Mouse (Mus musculus): Measurements from ENCODE around the gene Myl6.

Gene Myl6

DNA sequence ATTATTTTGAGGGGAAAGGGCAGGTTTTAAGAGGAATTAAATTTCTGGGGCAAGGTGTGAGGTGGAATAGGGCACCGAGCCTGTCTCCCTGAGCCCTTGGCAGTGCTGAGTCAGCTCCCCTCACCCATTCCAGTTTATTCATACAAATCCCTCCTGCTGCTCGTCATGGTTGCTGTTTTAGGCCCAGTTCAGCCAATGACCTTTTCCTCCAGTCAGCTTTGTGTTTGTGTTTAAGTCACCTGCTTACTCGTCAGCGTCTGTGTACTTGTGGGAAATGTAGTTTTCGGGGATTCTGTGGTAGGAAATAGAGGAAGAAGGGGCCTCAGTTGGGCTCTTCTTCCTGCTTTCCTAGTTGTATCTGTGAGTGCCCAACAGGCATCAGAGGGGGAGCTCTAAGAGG is 4.6 kb downstream of the Myl6 start:
- peak in 1 of 2 experiments; percentile 15 for DNase-seq

DNA sequence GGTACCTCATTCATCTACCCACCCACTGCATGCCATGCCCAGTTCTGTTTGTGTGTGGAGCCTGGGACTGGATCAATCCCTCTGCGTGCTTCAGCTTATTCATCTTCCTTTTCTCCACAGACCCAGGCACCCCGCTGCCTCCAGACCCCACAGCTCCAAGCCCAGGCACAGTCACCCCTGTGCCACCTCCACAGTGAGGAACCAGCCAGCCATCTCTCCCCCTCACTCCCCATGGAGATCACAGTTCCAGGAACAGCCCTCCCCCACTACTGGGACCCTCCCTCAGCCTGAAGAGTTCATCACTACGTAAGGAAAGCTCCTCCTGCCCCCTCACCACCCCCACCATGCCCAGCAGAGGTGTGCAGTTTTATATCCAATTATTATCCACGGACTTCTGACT is 5.2 kb downstream of the Myl6 start:
- peak; percentile 26 to 32 for DNase-seq

DNA sequence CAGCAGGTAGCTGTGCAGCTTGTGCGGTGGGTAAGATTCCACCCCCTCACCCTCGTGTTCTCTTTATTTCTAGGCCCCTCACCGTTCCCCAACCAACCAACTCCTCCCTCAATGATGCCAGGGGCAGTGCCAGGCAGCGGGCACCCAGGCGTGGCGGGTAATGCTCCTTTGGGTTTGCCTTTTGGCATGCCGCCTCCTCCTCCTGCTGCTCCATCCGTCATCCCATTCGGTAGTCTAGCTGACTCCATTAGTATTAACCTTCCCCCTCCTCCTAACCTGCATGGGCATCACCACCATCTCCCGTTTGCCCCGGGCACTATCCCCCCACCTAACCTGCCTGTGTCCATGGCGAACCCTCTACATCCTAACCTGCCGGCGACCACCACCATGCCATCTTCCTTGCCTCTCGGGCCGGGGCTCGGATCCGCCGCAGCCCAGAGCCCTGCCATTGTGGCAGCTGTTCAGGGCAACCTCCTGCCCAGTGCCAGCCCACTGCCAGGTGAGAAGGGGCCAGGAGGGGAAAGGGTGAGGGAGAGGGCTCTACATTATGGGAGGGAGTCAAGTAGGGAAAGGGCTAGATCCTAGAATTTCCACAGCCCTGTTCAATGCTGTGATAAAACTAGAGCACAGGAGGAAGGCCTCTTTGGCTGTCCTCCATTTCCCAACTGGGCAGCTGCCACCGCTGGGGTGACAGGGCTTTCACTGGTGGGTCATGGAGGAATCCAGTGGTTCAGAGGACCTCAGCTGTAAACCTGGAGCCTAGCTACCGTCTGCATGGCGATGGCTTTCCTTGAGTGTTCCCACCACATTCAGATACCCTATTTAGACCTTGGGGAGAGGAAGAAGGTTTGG is 5.9 kb downstream of the Myl6 start:
- DNase-seq = peak; percentile 78 to 83

DNA sequence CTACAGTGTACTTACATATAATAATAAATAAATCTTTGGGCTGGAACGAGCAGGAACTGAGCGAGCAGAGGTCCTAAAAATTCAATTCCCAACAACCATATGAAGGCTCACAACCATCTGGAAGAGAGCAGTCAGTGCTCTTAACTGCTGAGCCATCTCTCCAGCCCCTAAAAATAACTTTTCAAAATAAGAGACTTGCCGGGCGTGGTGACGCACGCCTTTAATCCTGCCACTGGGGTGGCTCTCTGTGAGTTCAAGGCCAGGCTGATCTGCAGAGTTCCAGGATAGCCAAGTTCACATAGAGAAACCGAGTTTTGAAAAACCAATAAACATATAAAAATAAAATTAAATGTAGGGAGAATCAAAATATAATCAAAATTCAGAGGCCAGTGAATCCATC is 7.6 kb downstream of the Myl6 start:
- DNase-seq = no peak

- no peak for DNase-seq
Measured at GRCm38 (mm10) chr10:128474366-128474765, 19.6 kb downstream of the Myl6 start.

DNA sequence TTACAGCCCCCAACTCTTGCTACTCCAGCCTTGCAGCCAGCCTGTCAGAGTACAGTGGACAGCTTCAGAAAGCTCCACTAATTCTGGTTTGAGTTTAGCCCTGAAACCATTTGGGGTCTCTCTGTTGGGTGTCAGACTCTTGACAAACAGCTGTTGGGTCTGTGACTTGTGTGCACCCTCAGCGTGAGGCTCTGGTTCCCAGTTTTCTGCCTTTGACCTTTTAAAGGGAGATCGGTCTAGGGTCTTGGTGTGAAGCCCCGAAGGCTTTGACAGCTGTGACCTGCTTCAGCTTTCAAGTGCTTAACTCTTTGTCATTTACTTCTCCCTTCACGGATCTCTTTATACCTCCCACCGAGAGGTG is 33.7 kb downstream of the Myl6 start:
- DNase-seq = peak in 1 of 2 experiments; percentile 35

- peak; percentile 65 to 72 for DNase-seq
Measured at GRCm38 (mm10) chr10:128459409-128460269, 34.3 kb downstream of the Myl6 start.

- peak; percentile 92 to 95 for DNase-seq
Measured at GRCm38 (mm10) chr10:128458719-128459408, 35.1 kb downstream of the Myl6 start, which contains the start of gene Smarcc2. Smarcc2 (plus strand) TSS chr10:128459248.

GRCm38 (mm10) chr10:128458348-128458718 is 35.6 kb downstream of the Myl6 start:
- peak; percentile 96 to 97 for DNase-seq

GRCm38 (mm10) chr10:128457676-128458075 is 36.3 kb downstream of the Myl6 start:
- DNase-seq = no peak

DNA sequence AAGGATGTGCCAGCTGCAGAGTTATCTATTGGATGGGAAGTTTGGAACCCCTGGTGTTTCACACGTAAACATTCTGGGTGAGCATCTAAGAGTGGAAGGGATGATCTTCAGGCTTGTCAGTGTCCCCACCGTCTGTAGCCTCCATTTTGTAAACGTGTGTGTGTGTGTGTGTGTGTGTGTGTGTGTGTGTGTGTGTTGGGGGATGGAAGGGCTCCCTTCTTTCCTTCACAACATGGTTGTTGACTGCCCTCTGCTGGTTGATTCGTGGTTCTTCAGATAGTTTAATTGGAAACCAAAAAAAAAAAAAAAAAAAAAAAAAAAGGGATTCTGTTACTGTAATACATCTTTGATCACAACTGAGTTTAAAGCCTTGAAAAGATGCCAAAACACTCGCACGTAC is 38.7 kb downstream of the Myl6 start:
- DNase-seq = peak; percentile 90 to 94

- DNase-seq = no peak
Measured at GRCm38 (mm10) chr10:128454471-128454870, 39.5 kb downstream of the Myl6 start.

DNA sequence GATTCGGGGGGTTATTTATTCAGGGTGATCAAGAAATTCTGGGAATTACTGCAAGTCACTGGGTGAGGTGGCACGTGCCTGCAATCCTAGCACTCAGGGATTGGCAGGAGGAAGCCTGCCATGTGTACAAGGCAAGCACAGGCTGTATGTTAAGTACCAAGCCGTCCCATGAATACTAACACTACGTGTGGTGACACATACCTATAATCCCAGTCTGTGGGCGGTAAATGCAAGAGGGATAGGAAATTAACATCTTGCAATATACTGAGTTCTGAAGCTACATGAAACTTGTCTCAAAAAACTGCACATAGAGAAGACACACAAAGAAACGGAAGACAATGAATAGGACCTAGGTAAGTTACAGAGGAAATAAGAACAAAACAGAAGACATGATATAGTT is 42.9 kb downstream of the Myl6 start:
- no peak for DNase-seq

- no peak for DNase-seq
Measured at GRCm38 (mm10) chr10:128445407-128445806, 48.5 kb downstream of the Myl6 start.

- DNase-seq = no peak
Measured at GRCm38 (mm10) chr10:128444354-128444753, 49.6 kb downstream of the Myl6 start.

DNA sequence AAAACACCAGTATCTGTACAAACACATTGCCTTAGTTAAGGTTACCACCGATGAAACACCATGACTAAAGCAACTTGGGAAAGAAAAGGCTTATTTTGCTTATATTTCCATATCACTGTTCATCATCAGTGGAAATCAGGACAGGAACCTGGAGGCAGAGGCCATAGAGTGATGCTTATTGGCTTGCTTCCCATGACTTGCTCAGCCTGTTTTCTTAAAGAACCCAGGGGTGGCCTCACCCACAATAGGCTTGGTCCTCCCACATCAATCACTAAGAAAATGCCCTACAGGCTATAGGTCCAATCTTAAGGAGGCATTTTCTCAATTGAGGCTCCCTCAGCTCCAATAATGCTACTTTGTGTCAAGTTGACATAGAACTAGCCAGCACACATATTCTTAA is 51.2 kb downstream of the Myl6 start:
- DNase-seq = no peak

GRCm38 (mm10) chr10:128441324-128442119 is 52.4 kb downstream of the Myl6 start:
- DNase-seq = no peak

All from cerebellum, postnatal 10 days (tissue).